Mouse (Mus musculus) layer of hippocampus, postnatal 10 days (tissue): ENCODE results near the gene Ankrd33b. TPM values are rescaled to one million over a fixed set of nuclear protein-coding genes. Genes with fewer than 3 reads are reported as not detected.

ENCODE experiments used
- DNase-seq, 2 experiments: peaks; one replicate each; pipeline ENCODE4 v3.0.0; 2021; ENCODE audit warnings: low spot score in 2 of 2
- total RNA-seq, 2 experiments: library from RNA; stranded (reverse); gene quantifications; 2 replicates each; pipeline ENCODE4 v1.2.3; 2021

Ankrd33b gene
- total RNA-seq, 2 experiments from 2014 or later = 13.6 to 13.9 TPM

- DNase-seq = no peak
These were observed 60.8 kb downstream of the Ankrd33b start for GRCm38 (mm10) chr15:31306726-31307125.

GRCm38 (mm10) chr15:31305181-31305580 lies 62.3 kb downstream of the Ankrd33b start:
- no peak for DNase-seq

GRCm38 (mm10) chr15:31304302-31304701 lies 63.2 kb downstream of the Ankrd33b start:
- DNase-seq = no peak

GRCm38 (mm10) chr15:31302293-31302990 lies 65.1 kb downstream of the Ankrd33b start:
- DNase-seq = no peak

- DNase-seq = no peak
These were observed 68.1 kb downstream of the Ankrd33b start for GRCm38 (mm10) chr15:31299258-31299917.

GRCm38 (mm10) chr15:31297777-31298137 lies 69.8 kb downstream of the Ankrd33b start:
- no peak for DNase-seq

- no peak for DNase-seq
These were observed 70.4 kb downstream of the Ankrd33b start for GRCm38 (mm10) chr15:31296882-31297776.

- DNase-seq = no peak
These were observed 73.2 kb downstream of the Ankrd33b start for GRCm38 (mm10) chr15:31294311-31294710.

GRCm38 (mm10) chr15:31292627-31293026 lies 74.9 kb downstream of the Ankrd33b start:
- no peak for DNase-seq

- DNase-seq = no peak
These were observed 81.8 kb downstream of the Ankrd33b start for GRCm38 (mm10) chr15:31285695-31286094.

- DNase-seq = peak; percentile 28 to 55
These were observed 82.4 kb downstream of the Ankrd33b start for GRCm38 (mm10) chr15:31284922-31285631.

GRCm38 (mm10) chr15:31284142-31284541 lies 83.4 kb downstream of the Ankrd33b start:
- peak; percentile 16 to 44 for DNase-seq

- no peak for DNase-seq
These were observed 85.2 kb downstream of the Ankrd33b start for GRCm38 (mm10) chr15:31282353-31282752.

- no peak for DNase-seq
These were observed 85.7 kb downstream of the Ankrd33b start for GRCm38 (mm10) chr15:31281830-31282229.

GRCm38 (mm10) chr15:31280683-31281082 lies 86.8 kb downstream of the Ankrd33b start:
- DNase-seq = no peak

GRCm38 (mm10) chr15:31280059-31280458 lies 87.5 kb downstream of the Ankrd33b start:
- no peak for DNase-seq

- DNase-seq = no peak
These were observed 87.9 kb downstream of the Ankrd33b start for GRCm38 (mm10) chr15:31279577-31280004.

GRCm38 (mm10) chr15:31279120-31279519 lies 88.4 kb downstream of the Ankrd33b start:
- no peak for DNase-seq

- DNase-seq = no peak
These were observed 89.4 kb downstream of the Ankrd33b start for GRCm38 (mm10) chr15:31278090-31278489.

GRCm38 (mm10) chr15:31273509-31273908 lies 94.0 kb downstream of the Ankrd33b start:
- DNase-seq = no peak

- DNase-seq = no peak
These were observed 94.8 kb downstream of the Ankrd33b start for GRCm38 (mm10) chr15:31272695-31273094.
